Mouse (Mus musculus) forebrain, postnatal 0 days (tissue): ENCODE measurements around the gene Clstn2. TPM values are rescaled to one million over a fixed set of nuclear protein-coding genes. Genes with fewer than 3 reads are reported as not detected.

Experiments used
- ATAC-seq: fragments of 200-750 bp; cut with Nextera tagmentation; 2 replicates; pipeline ENCODE4 v1.8.0; 2017; ENCODE audit warnings: mild to moderate bottlenecking, moderate library complexity
- DNase-seq: peaks from one replicate; pipeline ENCODE4 v3.0.0-alpha.2; 2015
- H3K27ac ChIP-seq: fragments of 300-500 bp; sonication (generic); 2 replicates; pipeline ENCODE4 v1.5.1; 2014; ENCODE audit warnings: low read depth, mild to moderate bottlenecking, antibody characterized with exemption, low read length, moderate library complexity, mixed read lengths
- H3K27me3 ChIP-seq: fragments of 300-500 bp; sonication (generic); 2 replicates; pipeline ENCODE4 v1.6.1; 2014; ENCODE audit warnings: mild to moderate bottlenecking, low read length, mixed read lengths; ENCODE audit not compliant: insufficient read depth
- H3K36me3 ChIP-seq: fragments of 300-500 bp; sonication (generic); 2 replicates; pipeline ENCODE4 v1.6.1; 2014; ENCODE audit warnings: mild to moderate bottlenecking, moderate library complexity; ENCODE audit not compliant: insufficient read depth
- H3K4me1 ChIP-seq: fragments of 300-500 bp; sonication (generic); 2 replicates; pipeline ENCODE4 v1.6.1; 2014; ENCODE audit warnings: antibody characterized with exemption; ENCODE audit not compliant: insufficient read depth
- H3K4me2 ChIP-seq: fragments of 300-500 bp; sonication (generic); 2 replicates; pipeline ENCODE4 v1.6.1; 2014; ENCODE audit warnings: low read depth, mild to moderate bottlenecking, moderate library complexity
- H3K4me3 ChIP-seq: fragments of 300-500 bp; sonication (generic); 2 replicates; pipeline ENCODE4 v1.5.1; 2014; ENCODE audit warnings: low read depth, low read length, mixed read lengths
- H3K9ac ChIP-seq: fragments of 300-500 bp; sonication (generic); 2 replicates; pipeline ENCODE4 v1.6.1; 2014; ENCODE audit warnings: mild to moderate bottlenecking
- H3K9me3 ChIP-seq: fragments of 300-500 bp; sonication (generic); 2 replicates; pipeline ENCODE4 v1.6.1; 2016; ENCODE audit warnings: low read length
- CTCF ChIP-seq: sonication (generic); IDR thresholded peaks from 2 replicates; pipeline ENCODE4 v1.5.1; 2016; ENCODE audit warnings: antibody characterized with exemption, control low read depth, low read depth
- WGBS: fragments of 180-500 bp; shearing (Covaris S2); extraction: QIAGEN DNeasy Blood & Tissue Kit; methylation state at CpG from one replicate; pipeline ENCODE4 v1.1.7; 2014; 5-methylcytosine and 5-hydroxymethylcytosine counted together
- polyA plus RNA-seq: library from polyadenylated mRNA; unstranded; fragments of >200 nt; fragmentation: Nextera tagmentation; extraction: Ambion mirVana; gene quantifications from 2 replicates; pipeline ENCODE4 v1.2.1, GENCODE M21; 2015
- total RNA-seq: library from RNA; depleted of rRNA; stranded (reverse); fragments of >200 nt; gene quantifications from 2 replicates; pipeline ENCODE4 v1.2.3, GENCODE M21; 2014

The Clstn2 gene
- total and polyA plus RNA-seq, 2 experiments from 2014 or later: 13.0 to 58.7 TPM

GRCm38 (mm10) chr9:97817116-97817515, 215.9 kb downstream of the Clstn2 start:
- WGBS: 89% methylated on average over 4 of the region's 4 CpGs
- Histone ChIP-seq H3K4me1 (no peaks in the 10 kb centered on the region), H3K4me2 (no peak overlapping the region), H3K9ac (no peak overlapping the region), H3K27me3 (no peaks in the 10 kb centered on the region), H3K9me3 (no peaks in the 10 kb centered on the region), H3K27ac (no peak overlapping the region), H3K4me3 (no peak overlapping the region), H3K36me3 (no peaks in the 10 kb centered on the region)
- no peak for ATAC-seq
- TF ChIP-seq CTCF: no peak
- no peak for DNase-seq

GRCm38 (mm10) chr9:97816143-97816805, 216.7 kb downstream of the Clstn2 start:
- ATAC-seq (no peak), DNase-seq (no peak)
- Histone ChIP-seq H3K4me2 (no peak overlapping the region), H3K36me3 (no peaks in the 10 kb centered on the region), H3K9ac (no peak overlapping the region), H3K9me3 (no peaks in the 10 kb centered on the region), H3K4me3 (no peak overlapping the region), H3K27me3 (no peaks in the 10 kb centered on the region), H3K4me1 (no peaks in the 10 kb centered on the region), H3K27ac (no peak overlapping the region)
- WGBS: 76% methylated on average over 3 of the region's 3 CpGs
- no peak for TF ChIP-seq CTCF

GRCm38 (mm10) chr9:97813157-97813556, 219.8 kb downstream of the Clstn2 start:
- Histone ChIP-seq H3K9me3 (no peaks in the 10 kb centered on the region), H3K27me3 (no peaks in the 10 kb centered on the region), H3K36me3 (no peaks in the 10 kb centered on the region), H3K4me2 (no peak overlapping the region), H3K4me1 (no peaks in the 10 kb centered on the region), H3K9ac (no peak overlapping the region), H3K4me3 (no peak overlapping the region), H3K27ac (no peak overlapping the region)
- no peak for TF ChIP-seq CTCF
- ATAC-seq (no peak), DNase-seq (no peak)
- WGBS: 62% methylated on average over 3 of the region's 3 CpGs

- TF ChIP-seq CTCF: no peak
- ATAC-seq: no peak
- no peak overlapping the region for H3K9ac ChIP-seq
- 84% methylated on average over 5 of the region's 5 CpGs for WGBS
- H3K36me3 ChIP-seq: no peaks in the 10 kb centered on the region
- H3K4me3 ChIP-seq: no peak overlapping the region
- H3K4me2 ChIP-seq: no peak overlapping the region
- no peak for DNase-seq
- H3K27me3 ChIP-seq: no peaks in the 10 kb centered on the region
- H3K4me1 ChIP-seq: no peaks in the 10 kb centered on the region
- H3K9me3 ChIP-seq: no peaks in the 10 kb centered on the region
- no peak overlapping the region for H3K27ac ChIP-seq
Measured at GRCm38 (mm10) chr9:97807031-97807430, 225.9 kb downstream of the Clstn2 start.

- Histone ChIP-seq H3K9me3 (no peaks in the 10 kb centered on the region), H3K4me2 (no peak overlapping the region), H3K9ac (no peak overlapping the region), H3K4me1 (no peaks in the 10 kb centered on the region), H3K4me3 (no peak overlapping the region), H3K27me3 (no peaks in the 10 kb centered on the region), H3K27ac (no peak overlapping the region), H3K36me3 (no peaks in the 10 kb centered on the region)
- 40% methylated on average over 8 of the region's 8 CpGs for WGBS
- TF ChIP-seq CTCF: no peak
- no peak for ATAC-seq
- DNase-seq: no peak
Measured at GRCm38 (mm10) chr9:97793661-97794060, 239.3 kb downstream of the Clstn2 start.

- DNase-seq (no peak), ATAC-seq (no peak)
- Histone ChIP-seq H3K4me3 (no peak overlapping the region), H3K27ac (no peak overlapping the region), H3K4me2 (no peak overlapping the region), H3K27me3 (no peaks in the 10 kb centered on the region), H3K4me1 (no peaks in the 10 kb centered on the region), H3K9ac (no peak overlapping the region), H3K36me3 (no peaks in the 10 kb centered on the region), H3K9me3 (no peaks in the 10 kb centered on the region)
- TF ChIP-seq CTCF: no peak
- WGBS: 76% methylated on average over 5 of the region's 5 CpGs
Measured at GRCm38 (mm10) chr9:97788151-97788670, 244.8 kb downstream of the Clstn2 start.

GRCm38 (mm10) chr9:97780032-97780616, 252.9 kb downstream of the Clstn2 start:
- H3K36me3 ChIP-seq: no peaks in the 10 kb centered on the region
- ATAC-seq: no peak
- H3K27me3 ChIP-seq: no peaks in the 10 kb centered on the region
- H3K27ac ChIP-seq: no peak overlapping the region
- no peak overlapping the region for H3K4me2 ChIP-seq
- no peak for TF ChIP-seq CTCF
- no peaks in the 10 kb centered on the region for H3K4me1 ChIP-seq
- no peaks in the 10 kb centered on the region for H3K9me3 ChIP-seq
- H3K9ac ChIP-seq: no peak overlapping the region
- WGBS: 58% methylated on average over 5 of the region's 5 CpGs
- no peak overlapping the region for H3K4me3 ChIP-seq
- DNase-seq: no peak
